Mouse (Mus musculus) E14TG2a.4 (cell line): Measurements from ENCODE around the gene Stox2.
A peak's percentile ranks its signal among the peaks of the same experiment; 100 is the strongest.

Source experiments
- H3K27me3 ChIP-seq: 2 replicates; pipeline ENCODE4 v1.6.1; 2014; ENCODE audit warnings: low read length, control low read depth; ENCODE audit not compliant: insufficient read depth
- H3K36me3 ChIP-seq: 2 replicates; pipeline ENCODE4 v1.6.1; 2014; ENCODE audit warnings: low read length, control low read depth; ENCODE audit not compliant: insufficient read depth
- H3K4me1 ChIP-seq: replicated peaks from 2 replicates; pipeline ENCODE4 v1.6.1; 2014; ENCODE audit warnings: low read depth, low read length, control low read depth
- H3K4me3 ChIP-seq: replicated peaks from 2 replicates; pipeline ENCODE4 v1.5.1; 2014; ENCODE audit warnings: mild to moderate bottlenecking, low read length
- H3K9me3 ChIP-seq: 2 replicates; pipeline ENCODE4 v1.6.1; 2014; ENCODE audit warnings: low read length, control low read depth
- CTCF ChIP-seq: conservative IDR thresholded peaks from 2 replicates; pipeline ENCODE4 v1.5.1; 2014; ENCODE audit warnings: low read length
- NANOG ChIP-seq: IDR thresholded peaks from 2 replicates; pipeline ENCODE4 v1.6.1; 2014; ENCODE audit warnings: borderline replicate concordance, low read length, mixed read lengths
- POU5F1 ChIP-seq: IDR thresholded peaks from 2 replicates; pipeline ENCODE4 v1.6.1; 2014; ENCODE audit warnings: low read length, borderline replicate concordance

Stox2 gene

DNA sequence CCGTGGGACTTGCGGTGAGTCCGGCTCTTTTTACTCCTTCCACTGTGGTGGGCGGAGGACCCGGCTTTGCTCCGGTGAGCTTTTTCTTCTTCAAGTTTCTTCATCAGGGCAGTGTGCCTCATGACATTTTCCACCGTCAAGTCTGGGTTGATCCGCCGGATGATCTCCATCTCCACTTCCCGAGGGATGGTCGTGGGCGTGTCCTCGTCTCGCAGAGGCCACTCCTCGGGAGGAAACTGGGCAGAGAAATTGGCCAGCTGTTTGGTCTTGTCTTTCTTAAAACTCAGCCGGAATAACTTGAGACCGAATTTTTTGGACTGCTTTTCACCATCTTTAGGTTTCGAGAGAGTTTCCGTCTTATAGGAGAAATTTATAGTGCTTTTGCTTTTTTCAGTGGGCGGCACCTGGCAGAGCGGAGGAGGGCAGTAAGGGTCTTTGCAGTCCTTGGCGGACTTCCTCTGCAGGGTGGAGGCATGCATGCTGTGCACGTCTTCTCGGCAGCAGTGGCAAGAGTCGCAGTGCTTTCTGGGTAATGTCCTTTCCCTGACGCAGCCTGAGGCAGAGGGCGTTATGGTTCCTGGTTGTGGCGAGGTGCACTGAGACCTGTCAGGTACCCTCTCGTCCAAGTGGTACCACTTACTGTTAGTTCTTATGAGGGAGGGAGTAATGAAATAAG, 252.7 kb downstream of the Stox2 start:
- Histone ChIP-seq H3K4me3 (peak overlapping the region; percentile 70), H3K4me1 (peaks cover 42% of the 10 kb centered on the region), H3K9me3 (no peaks in the 10 kb centered on the region), H3K36me3 (no peaks in the 10 kb centered on the region), H3K27me3 (peaks cover 29% of the 10 kb centered on the region)
- TF ChIP-seq POU5F1 (no peak), NANOG (no peak), CTCF (no peak)

DNA sequence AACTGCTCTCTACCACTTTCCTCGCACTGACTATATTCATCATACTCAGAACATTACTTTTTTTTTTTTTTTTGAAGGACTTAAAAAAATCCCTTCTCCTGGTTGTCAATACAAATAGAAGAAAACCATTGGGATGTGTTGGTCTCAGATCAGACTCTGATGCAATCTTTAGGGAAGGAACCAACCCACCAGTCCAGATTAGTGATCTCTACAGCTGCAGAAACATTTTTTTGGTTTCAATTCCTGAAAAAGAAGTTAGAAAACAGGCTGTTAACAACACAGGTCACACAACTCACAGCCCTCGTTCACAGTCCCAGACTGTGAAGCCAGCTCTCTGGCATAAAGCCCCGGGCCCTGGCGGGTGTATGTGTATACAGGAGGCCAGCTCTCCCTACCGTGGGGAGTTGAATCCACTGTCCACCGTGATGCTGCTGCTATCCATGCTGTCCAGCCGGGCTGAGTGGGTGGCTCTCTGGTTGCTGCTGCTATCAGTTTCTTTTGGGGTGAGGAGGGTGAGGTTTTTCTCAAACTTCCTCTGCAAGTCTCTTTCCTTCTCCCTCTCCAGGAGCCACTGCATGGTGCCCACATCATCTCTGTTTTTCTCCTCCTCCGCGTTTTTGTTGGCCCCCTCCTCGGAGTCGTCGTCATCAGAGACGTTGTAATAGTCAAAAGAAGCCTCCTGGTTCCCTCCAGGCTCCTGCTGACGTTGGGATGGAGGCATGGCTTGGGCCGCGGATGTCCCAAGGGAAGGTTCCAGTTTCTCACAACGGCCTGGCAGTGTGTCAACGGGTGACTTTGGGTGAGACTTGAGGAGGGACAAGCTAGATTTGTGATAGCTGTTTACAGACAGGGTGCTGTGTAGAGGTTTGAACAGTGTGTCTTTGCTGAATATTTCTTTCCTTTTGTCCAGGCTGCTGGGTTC, 254.5 kb downstream of the Stox2 start:
- Histone ChIP-seq H3K4me1 (peaks cover 37% of the 10 kb centered on the region), H3K4me3 (no peak overlapping the region), H3K9me3 (no peaks in the 10 kb centered on the region), H3K36me3 (no peaks in the 10 kb centered on the region), H3K27me3 (peaks cover 29% of the 10 kb centered on the region)
- no peak for TF ChIP-seq CTCF
- no peak for TF ChIP-seq POU5F1
- no peak for TF ChIP-seq NANOG

DNA sequence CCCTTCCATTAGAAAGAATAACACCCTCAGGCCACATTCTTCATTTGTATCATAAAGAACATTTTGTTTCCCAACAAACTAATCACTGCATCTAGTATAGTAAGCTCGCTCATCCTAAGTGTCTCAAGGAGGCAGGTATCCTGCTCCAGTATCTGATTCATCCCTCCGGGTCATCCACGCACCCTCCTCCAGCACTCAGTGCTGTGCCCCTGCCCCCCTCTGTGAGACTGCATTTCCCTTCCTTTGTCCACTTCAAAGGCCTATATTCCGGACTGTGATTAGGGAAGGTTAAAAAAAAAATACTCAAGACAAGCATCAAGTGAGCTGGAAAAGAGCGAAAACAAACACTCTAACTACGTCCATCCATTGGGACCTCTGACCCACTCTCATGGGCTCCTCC, 260.8 kb downstream of the Stox2 start:
- no peaks in the 10 kb centered on the region for H3K27me3 ChIP-seq
- H3K36me3 ChIP-seq: no peaks in the 10 kb centered on the region
- no peak overlapping the region for H3K4me3 ChIP-seq
- no peak for TF ChIP-seq CTCF
- H3K9me3 ChIP-seq: no peaks in the 10 kb centered on the region
- peaks cover 6% of the 10 kb centered on the region; the same call in 1 of the 2 replicates for H3K4me1 ChIP-seq

DNA sequence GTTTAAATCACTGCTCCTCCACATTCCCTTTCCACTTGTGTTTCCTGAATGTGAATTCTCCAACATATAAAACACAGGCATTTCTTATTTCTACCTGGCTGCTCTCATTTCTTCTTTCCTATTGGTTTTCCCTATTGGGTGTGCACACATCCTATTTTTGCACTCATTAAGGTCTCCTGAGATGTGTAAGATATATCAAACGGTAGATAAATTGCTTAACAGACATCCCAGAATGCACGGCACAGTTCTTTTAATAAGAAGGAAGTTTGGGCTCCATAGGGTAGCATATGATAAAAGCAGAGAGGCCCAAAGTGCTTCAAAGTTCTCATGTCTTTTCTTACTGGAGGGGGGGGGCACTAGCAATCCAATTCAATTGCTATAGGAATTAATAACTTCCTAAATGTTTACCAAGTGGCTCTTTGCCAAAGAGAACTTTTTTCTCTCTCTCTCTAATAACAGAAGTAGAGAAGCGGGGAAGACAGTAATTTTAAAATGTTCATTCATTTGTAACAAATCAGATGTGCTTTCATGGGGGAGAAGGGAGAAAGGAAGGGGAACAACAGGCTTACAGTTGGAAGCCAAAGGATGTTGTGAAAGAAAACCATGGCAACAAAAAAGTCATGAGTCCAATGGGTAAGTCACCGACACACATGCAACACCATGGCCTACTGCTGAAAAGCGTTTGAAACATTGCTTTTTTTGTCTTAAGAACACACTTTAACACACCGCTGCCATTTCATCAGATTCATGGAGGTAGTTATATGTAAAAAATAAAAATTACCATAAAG, 263.2 kb downstream of the Stox2 start:
- no peak overlapping the region for H3K4me3 ChIP-seq
- no peak for TF ChIP-seq NANOG

DNA sequence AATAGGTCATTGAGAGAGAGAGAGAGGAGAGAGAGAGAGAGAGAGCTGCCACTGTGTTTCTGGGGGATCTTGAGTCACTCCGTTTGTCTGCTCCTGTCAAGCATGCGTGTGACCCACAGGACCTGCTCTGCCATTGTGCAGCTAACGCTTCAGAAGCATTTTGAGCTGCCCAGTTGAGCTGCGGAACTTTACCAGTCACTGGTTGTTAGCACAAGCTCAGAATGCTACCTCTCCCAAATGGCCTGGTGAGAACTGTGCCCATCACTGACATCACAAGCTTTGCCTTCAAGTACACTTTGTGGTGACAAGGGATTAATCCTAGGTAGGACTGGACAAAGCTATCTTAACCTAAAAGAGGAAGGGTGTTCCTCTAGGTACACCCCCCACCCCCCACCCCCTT, 263.9 kb downstream of the Stox2 start:
- Histone ChIP-seq H3K4me1 (peaks cover 6% of the 10 kb centered on the region; the same call in 1 of the 2 replicates), H3K36me3 (no peaks in the 10 kb centered on the region), H3K27me3 (no peaks in the 10 kb centered on the region; the same call in 1 of the 2 replicates), H3K9me3 (no peaks in the 10 kb centered on the region), H3K4me3 (no peak overlapping the region)
- TF ChIP-seq NANOG (no peak), CTCF (no peak), POU5F1 (no peak)

More for the DNA sequence above, 263.2 kb downstream of the Stox2 start:
- Histone ChIP-seq H3K4me1 (peaks cover 6% of the 10 kb centered on the region; the same call in 1 of the 2 replicates), H3K27me3 (no peaks in the 10 kb centered on the region; the same call in 1 of the 2 replicates), H3K9me3 (no peaks in the 10 kb centered on the region), H3K36me3 (no peaks in the 10 kb centered on the region)

DNA sequence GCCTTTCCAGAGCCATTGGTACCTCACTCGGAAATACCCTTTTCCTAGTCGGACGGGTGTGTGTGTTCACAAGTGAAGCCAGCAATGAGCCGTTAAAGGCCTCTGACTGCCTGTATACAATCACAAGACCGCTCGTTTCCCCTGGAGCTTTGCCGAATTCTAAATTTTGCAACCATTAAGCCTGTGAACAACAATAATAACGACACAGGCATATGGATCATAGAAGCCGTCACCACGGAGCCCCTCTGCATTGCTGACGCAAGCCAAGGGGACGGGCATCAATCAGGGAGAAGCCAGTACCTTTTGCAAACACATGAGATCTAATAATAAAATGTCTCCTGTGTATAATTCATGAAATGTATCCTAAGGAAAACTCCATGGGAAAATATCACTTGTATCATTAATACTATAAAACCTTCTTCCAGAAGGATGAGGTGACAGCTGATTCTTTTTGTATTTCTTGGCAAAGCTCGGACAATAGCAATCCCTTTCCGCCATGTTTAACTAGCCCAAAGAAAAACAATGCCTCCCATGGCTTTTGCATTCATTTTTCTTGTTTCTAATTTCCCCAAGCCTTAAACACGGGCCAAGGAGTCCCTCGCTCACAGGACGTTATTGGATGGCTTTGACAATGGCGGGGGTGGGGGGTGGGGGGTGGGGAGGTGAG, 265.0 kb downstream of the Stox2 start:
- H3K4me1 ChIP-seq: peaks cover 6% of the 10 kb centered on the region; the same call in 1 of the 2 replicates
- no peak overlapping the region for H3K4me3 ChIP-seq
- TF ChIP-seq CTCF (no peak), NANOG (no peak), POU5F1 (no peak)
- H3K27me3 ChIP-seq: no peaks in the 10 kb centered on the region; the same call in 1 of the 2 replicates
- no peaks in the 10 kb centered on the region for H3K36me3 ChIP-seq
- no peaks in the 10 kb centered on the region for H3K9me3 ChIP-seq

DNA sequence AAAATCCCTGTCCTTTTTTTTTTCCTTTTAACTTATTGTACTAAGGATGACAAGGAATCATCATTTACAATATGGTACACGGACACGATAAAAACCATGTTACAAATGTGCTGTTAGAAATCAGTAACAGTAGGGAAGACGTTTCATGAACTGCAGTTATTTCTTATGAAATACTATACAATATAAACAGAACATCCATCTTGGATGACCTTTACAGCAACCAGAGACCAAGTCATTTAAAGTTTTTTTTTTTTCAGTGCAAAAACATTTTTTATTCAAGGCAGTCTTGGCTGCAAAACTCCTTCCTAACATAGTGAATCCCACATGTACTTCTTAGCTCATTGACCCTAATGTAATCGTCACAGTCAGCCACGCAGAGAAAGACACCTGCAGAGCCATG, 266.0 kb downstream of the Stox2 start:
- no peak for TF ChIP-seq POU5F1
- TF ChIP-seq CTCF: no peak
- TF ChIP-seq NANOG: no peak
- H3K4me1 ChIP-seq: no peaks in the 10 kb centered on the region
- no peak overlapping the region for H3K4me3 ChIP-seq
- H3K9me3 ChIP-seq: no peaks in the 10 kb centered on the region
- no peaks in the 10 kb centered on the region; the same call in 1 of the 2 replicates for H3K27me3 ChIP-seq
- H3K36me3 ChIP-seq: no peaks in the 10 kb centered on the region
